Mouse (Mus musculus) heart, postnatal 25 days (tissue): ENCODE measurements at regions not wholly inside any gene's neighbourhood (a gene's known extent, or its start where the extent isn't known, plus 50 kb on each side); places are given as distances from the start of the nearest gene placed in this dataset.

ENCODE experiments used
- DNase-seq: peaks from one replicate; pipeline ENCODE4 v3.0.0; 2022; ENCODE audit warnings: low spot score
- intact Hi-C: fragments of 180-260 bp; cut with DNase I; formaldehyde crosslinking; loops from one replicate; pipeline ENCODE4 v1.15.1; 2025

DNA sequence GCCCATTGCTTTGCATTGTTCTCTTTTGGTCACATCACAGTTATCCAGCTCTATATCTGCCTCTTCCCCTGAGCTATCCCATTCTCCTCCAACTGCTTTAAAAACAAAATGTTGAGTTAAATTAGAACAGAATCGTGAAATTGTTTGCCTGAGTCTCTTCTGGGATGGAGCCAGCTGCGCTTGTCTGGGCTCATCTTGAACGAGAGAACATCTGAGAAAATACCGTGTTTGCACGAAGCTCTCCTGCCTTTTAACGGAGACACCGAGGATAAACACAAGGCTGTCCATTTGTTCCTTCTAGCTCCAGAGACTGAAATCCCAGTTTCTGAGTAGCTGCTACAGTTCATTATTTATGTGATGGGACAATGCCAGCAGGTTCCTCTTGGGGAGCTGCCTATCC lies 186.6 kb downstream of the Ackr3 start:
- DNase-seq: no peak
- intact Hi-C loops: no loop called here

DNA sequence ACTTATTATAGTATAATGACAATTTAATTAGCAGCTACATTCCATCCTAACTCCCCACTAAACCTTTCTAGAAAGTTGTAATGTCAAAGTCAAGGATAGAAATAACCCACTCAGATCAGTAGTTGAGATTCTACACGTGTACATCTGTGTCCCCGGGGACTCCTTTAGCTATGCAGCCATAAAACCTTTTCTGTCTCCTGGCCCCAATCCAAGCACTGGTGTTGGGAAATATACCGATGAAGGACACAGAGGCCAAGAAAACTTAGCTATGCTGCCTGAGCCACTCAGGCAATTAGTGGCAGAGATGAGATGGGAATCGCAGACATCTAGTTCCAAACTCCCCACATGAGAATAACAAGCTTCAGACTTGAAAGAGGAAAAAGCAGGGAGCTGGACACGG lies 190.1 kb downstream of the Ackr3 start:
- intact Hi-C loops: no loop called here
- DNase-seq: no peak

DNA sequence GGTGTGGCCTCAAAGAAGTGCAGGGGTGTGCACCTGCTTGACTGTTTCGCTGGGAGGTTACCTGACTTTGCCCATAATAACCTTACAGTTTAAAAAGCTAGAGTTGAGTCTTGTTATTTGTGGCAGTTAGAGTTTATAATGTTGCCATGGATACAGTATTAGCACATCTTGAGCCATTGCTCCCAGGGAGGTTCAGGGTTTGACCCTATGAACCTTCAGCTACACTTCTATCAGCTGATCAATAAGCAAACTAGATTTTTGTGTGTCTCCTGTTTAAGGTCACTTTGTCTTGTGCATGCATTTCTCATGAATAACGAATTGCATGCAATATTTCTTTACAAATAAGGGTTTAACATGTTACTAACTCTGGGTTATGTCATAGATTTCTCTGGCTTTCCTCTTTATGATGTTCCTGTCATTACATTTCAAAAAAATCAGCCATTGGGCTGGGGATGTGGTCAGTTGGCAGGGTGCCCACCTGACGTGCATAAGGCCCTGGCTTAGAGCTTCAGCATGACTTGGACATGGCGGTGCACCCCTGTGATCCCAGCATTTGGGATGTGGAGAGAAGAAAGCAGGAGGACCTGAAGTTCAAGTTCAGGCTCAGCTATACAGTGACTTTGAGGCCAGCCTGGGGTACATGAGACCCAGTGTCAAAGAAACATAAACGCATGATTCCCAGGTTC lies 191.7 kb downstream of the Ackr3 start:
- no peak for DNase-seq
- intact Hi-C loops: no loop called here

- DNase-seq: no peak
- intact Hi-C loops: no loop called here
These were observed 192.9 kb downstream of the Ackr3 start for GRCm38 (mm10) chr1:90396660-90397059.

DNA sequence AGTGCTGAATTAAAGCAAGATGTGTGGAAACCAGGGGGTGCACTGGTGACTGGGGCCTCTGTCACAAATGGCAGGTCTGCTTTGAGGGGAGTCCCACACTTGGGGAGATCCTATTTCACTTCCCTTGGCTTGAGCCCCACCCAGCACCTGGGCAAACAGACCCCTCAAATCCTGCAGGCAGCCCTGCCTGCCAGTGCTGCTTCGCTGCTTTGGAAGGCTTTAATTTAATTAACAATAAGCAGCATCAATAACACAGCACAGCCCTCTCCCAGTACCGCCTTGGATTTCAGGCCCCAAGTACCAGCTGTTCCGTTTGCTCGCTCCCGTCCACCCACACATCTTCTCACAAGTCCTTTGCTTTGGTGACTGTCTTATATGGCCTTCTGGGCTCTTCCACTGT lies 193.6 kb downstream of the Ackr3 start:
- DNase-seq: no peak
- intact Hi-C loops: no loop called here

GRCm38 (mm10) chr1:90398396-90398975 lies 194.7 kb downstream of the Ackr3 start:
- intact Hi-C loops: no loop called here
- DNase-seq: no peak

- DNase-seq: no peak
- intact Hi-C loops: no loop called here
These were observed 199.3 kb downstream of the Ackr3 start for GRCm38 (mm10) chr1:90403057-90403456.

DNA sequence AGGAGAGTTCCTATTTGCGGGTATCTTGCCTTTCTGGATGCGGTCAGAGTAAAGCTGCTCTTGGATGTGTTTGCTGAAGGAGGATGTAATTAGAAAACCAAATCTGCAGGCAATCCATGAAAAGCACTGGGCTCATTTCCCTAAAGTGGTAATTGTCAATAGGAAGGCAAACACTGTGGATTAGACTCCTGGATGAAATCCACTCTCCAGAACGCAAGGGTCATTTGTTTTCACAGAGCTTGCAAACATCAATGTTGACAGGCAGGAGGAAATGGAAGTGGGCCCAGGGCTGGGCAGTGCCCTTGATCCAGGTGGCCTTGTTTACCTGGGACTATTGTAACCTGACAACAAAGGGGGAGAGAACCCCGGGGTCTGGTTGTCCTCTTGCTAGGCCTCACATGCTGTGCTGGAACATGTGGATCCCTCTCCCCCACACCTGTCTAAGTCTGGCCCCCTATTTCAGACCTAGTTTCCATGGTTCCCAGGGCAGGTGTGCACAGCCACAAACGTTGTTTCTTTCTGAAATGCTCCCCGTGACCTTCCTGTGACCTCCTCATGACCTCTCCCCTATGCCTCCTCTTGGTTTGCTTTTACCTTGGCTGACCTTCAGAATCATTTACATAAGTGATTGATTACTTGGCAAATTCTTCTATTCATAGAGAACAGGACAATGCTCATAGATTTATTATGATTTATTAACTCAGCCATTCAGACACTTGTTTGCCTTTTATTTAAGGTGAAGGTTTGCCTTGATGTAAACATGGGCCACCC lies 197.9 kb upstream of the Cops8 start:
- intact Hi-C loops: loop anchor here (5.0 kb wide), 1 partner anchor 118 kb away; no protein-coding TSS in a partner anchor

GRCm38 (mm10) chr1:90406663-90407062 lies 196.1 kb upstream of the Cops8 start:
- DNase-seq: no peak
- intact Hi-C loops: loop anchor here (5.0 kb wide), 1 partner anchor 119 kb away; no protein-coding TSS in a partner anchor

More for the DNA sequence above, 197.9 kb upstream of the Cops8 start:
- no peak for DNase-seq

- DNase-seq: no peak
- intact Hi-C loops: loop anchor here (5.0 kb wide), 1 partner anchor 121 kb away; no protein-coding TSS in a partner anchor
These were observed 194.1 kb upstream of the Cops8 start for GRCm38 (mm10) chr1:90408504-90409215.

- intact Hi-C loops: loop anchor here (5.0 kb wide), 1 partner anchor 122 kb away; no protein-coding TSS in a partner anchor
- no peak for DNase-seq
These were observed 193.5 kb upstream of the Cops8 start for GRCm38 (mm10) chr1:90409236-90409635.

DNA sequence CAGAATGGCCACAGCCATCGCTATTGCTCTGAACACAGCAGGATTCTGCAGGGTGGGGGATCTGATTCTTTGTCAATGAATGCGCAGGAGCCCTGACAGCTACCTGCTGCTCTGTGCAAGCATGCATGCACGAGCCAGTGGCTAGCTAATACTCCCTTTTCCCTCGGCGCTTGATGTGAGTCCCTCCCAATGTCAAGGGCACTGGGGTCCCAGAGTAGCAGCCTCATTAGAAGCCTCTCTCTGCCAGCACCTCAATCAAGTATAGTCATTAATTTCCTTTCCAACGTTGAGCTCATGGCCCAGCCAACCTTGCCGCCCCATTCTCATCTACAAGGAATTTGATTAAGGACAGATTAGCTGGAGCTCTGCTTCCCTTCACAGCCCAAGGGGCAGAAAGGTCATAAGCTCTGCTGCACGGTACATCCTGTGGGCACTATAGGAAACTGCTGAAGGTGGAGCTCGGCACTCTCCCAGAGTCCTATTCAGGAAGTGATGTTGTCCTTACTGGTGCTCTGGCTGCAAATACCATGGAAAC lies 190.2 kb upstream of the Cops8 start:
- intact Hi-C loops: loop anchor here (5.0 kb wide), 1 partner anchor 80 kb away; no protein-coding TSS in a partner anchor
- DNase-seq: peak; percentile 35

DNA sequence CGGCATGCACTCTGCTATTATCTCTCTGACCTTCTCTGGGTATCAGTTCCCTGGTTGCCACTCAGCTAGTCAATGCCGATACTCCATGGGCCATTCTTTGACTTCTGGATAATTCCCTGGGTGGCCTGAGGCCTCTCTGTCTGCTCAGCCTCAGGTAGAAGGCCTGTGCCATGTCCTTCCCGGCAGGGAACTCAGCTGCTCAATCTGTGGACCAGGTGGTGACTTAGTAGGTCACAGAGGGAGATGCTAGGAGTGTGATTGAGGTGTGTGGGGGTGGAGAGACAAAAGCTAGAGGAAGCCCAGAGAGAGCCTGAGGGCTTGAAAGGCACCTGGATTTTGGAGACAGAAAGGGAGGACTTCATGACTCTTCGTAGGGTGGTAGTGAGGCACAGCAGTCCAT lies 188.0 kb upstream of the Cops8 start:
- intact Hi-C loops: loop anchor here (5.0 kb wide), 1 partner anchor 78 kb away; no protein-coding TSS in a partner anchor
- DNase-seq: no peak

- intact Hi-C loops: no loop called here
- DNase-seq: no peak
These were observed 178.5 kb upstream of the Cops8 start for GRCm38 (mm10) chr1:90424066-90424821.

DNA sequence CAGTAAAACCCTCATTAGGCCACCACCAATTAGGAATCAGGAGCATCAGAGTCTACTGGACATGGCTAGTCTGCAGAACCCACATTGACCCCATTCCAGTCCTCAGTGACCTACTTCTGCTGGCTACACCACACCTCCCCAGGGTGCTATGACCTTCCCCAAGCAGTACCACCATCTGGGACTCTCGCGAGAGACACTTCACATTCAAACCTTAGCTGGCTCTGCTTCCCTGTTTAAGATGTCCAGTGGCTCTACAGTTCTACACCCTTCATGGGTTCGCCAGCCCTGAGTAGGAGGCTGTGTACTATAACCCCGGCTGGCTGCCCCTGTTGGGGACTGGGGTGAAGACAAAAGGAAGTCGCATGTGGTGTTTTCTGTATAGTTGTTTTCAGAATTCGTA lies 174.4 kb upstream of the Cops8 start:
- intact Hi-C loops: no loop called here

DNA sequence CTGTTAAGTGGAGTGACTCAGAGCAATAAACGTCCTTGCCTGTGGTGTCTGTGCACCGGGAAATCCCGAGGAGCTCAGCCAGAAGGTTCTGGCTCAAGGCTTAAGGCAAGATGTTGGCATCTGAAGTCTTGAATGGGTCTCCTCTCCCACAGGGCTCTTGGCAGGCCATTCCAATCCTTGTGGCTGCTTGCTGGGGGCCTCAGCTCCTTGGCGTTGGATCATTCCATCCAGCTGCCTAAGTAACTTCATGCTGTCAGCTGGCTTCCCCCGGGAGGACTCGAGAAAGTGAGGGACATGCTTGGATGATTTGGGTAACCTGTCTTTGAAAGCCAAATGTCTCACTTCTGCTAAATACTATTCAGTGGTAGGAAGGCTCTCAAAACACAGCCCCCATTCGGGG lies 174.0 kb upstream of the Cops8 start:
- intact Hi-C loops: no loop called here
- DNase-seq: no peak

More for the DNA sequence above, 174.4 kb upstream of the Cops8 start:
- no peak for DNase-seq

- intact Hi-C loops: no loop called here
- no peak for DNase-seq
These were observed 172.3 kb upstream of the Cops8 start for GRCm38 (mm10) chr1:90430480-90430879.

DNA sequence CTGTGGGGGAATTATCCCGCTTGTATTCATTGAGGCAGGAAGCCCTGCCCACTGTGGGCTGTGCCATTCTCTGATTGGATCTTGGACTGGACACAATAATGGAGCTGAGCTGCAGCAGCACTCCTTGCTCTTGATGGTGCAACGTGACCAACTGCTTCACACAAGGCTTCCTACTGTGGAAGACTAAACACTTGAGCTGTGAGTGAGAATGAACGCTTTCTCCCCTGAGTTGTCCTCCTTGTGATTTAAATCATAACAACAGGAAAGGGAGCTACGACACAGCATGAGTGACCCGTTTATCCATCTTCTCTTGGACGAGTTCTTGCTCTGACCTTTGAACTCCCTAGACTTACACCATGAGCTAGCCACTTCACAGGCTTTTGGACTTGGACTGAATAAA lies 171.0 kb upstream of the Cops8 start:
- intact Hi-C loops: no loop called here
- no peak for DNase-seq

GRCm38 (mm10) chr1:90433911-90434310 lies 168.9 kb upstream of the Cops8 start:
- intact Hi-C loops: no loop called here
- no peak for DNase-seq
